Comparison of ENCODE assay signal across 8 mouse cellular contexts in genomic region chrX:73823747-73824146, GRCm38 (mm10). TPM values are rescaled to one million over a fixed set of nuclear protein-coding genes. Genes with fewer than 3 reads are reported as not detected.
DNase-seq lines count a peak whose midpoint lies in the region; ATAC-seq lines count a peak whose summit lies in the region.

No protein-coding gene starts in this region.

- WGBS in kidney, embryonic 15.5 days: 28% methylated on average over 17 of the region's 17 CpGs
- WGBS in forebrain, embryonic 11.5 days: 27% methylated on average over 17 of the region's 17 CpGs
- WGBS in liver, embryonic 13.5 days (ENCODE audit: insufficient replicate concordance): 23% methylated on average over 17 of the region's 17 CpGs

- no peak overlapping the region for H3K27ac ChIP-seq in kidney, embryonic 15.5 days
- H3K27ac ChIP-seq in brown adipose tissue, adult 24 weeks (replicated peaks; ENCODE audit: low read depth, low read length): no peak overlapping the region
- no peak overlapping the region for H3K27ac ChIP-seq in forebrain, embryonic 11.5 days (ENCODE audit: low read depth, low read length)
- H3K27ac ChIP-seq in liver, embryonic 13.5 days: no peak overlapping the region

- H3K4me2 ChIP-seq in kidney, embryonic 15.5 days: peak overlapping the region; percentile 80
- peak overlapping the region; percentile 67 for H3K4me2 ChIP-seq in forebrain, embryonic 11.5 days (ENCODE audit: low read depth, low read length, severe bottlenecking)
- peak overlapping the region; percentile 66 for H3K4me2 ChIP-seq in liver, embryonic 13.5 days

- ATAC-seq in kidney, embryonic 15.5 days (replicated peaks; ENCODE audit: low FRiP score): peak; percentile 57
- peak; percentile 60 for ATAC-seq in forebrain, embryonic 11.5 days (replicated peaks; ENCODE audit: low FRiP score)
- ATAC-seq in liver, embryonic 13.5 days (ENCODE audit: low read depth): no peak

- H3K27me3 ChIP-seq in kidney, embryonic 15.5 days: peaks cover 33% of the 10 kb centered on the region
- H3K27me3 ChIP-seq in forebrain, embryonic 11.5 days (ENCODE audit: control insufficient read depth, insufficient read depth, low read length): no peaks in the 10 kb centered on the region
- peaks cover 42% of the 10 kb centered on the region for H3K27me3 ChIP-seq in liver, embryonic 13.5 days

- H3K36me3 ChIP-seq in kidney, embryonic 15.5 days: no peaks in the 10 kb centered on the region
- no peaks in the 10 kb centered on the region for H3K36me3 ChIP-seq in forebrain, embryonic 11.5 days (ENCODE audit: control insufficient read depth, insufficient read depth, low read length)
- H3K36me3 ChIP-seq in liver, embryonic 13.5 days: no peaks in the 10 kb centered on the region

- peaks cover 7% of the 10 kb centered on the region; the same call in 1 of the 2 replicates for H3K4me1 ChIP-seq in kidney, embryonic 15.5 days
- no peaks in the 10 kb centered on the region; the same call in 1 of the 2 replicates for H3K4me1 ChIP-seq in brown adipose tissue, adult 24 weeks (ENCODE audit: control insufficient read depth, insufficient read depth, insufficient read length, low read length)
- no peaks in the 10 kb centered on the region for H3K4me1 ChIP-seq in forebrain, embryonic 11.5 days (replicated peaks; ENCODE audit: control insufficient read depth, insufficient read depth, low read length)
- peaks cover 7% of the 10 kb centered on the region for H3K4me1 ChIP-seq in liver, embryonic 13.5 days (replicated peaks)

- H3K4me3 ChIP-seq in kidney, embryonic 15.5 days (replicated peaks): peak overlapping the region; percentile 64
- H3K4me3 ChIP-seq in brown adipose tissue, adult 24 weeks (ENCODE audit: insufficient read depth, low read depth, low read length): peak overlapping the region; percentile 75
- peak overlapping the region; percentile 54 for H3K4me3 ChIP-seq in forebrain, embryonic 11.5 days (ENCODE audit: low read depth, low read length)
- peak overlapping the region; percentile 51; the same call in 1 of the 2 replicates for H3K4me3 ChIP-seq in liver, embryonic 13.5 days (replicated peaks)

- no peaks in the 10 kb centered on the region for H3K9me3 ChIP-seq in kidney, embryonic 15.5 days (replicated peaks)
- H3K9me3 ChIP-seq in forebrain, embryonic 11.5 days (ENCODE audit: control insufficient read depth, low read length): no peaks in the 10 kb centered on the region
- no peaks in the 10 kb centered on the region for H3K9me3 ChIP-seq in liver, embryonic 13.5 days (replicated peaks)

- no peak for DNase-seq in kidney, adult 18-20 months
- peak; percentile 53 for DNase-seq in forebrain, embryonic 11.5 days (ENCODE audit: low spot score)
- no peak for DNase-seq in liver, embryonic 13.5 days
- no peak for DNase-seq in adrenal gland, adult 18-20 months (ENCODE audit: low spot score in 2 of 2)
- DNase-seq in spleen, postnatal 10 days (ENCODE audit: low spot score in 2 of 2): no peak
- DNase-seq in urinary bladder, postnatal 10 days (ENCODE audit: low spot score): no peak

- peak overlapping the region; percentile 65; the same call in 1 of the 2 replicates for H3K9ac ChIP-seq in kidney, embryonic 15.5 days
- H3K9ac ChIP-seq in forebrain, embryonic 11.5 days (ENCODE audit: low read length): peak overlapping the region; percentile 70
- H3K9ac ChIP-seq in liver, embryonic 13.5 days: no peak overlapping the region

RNA-seq across cellular contexts. Expression of gene Pdzd4, which starts 1.0 kb away (rescaled TPM):
- 0.80 and 0.92 TPM in 2 replicates for polyA plus RNA-seq in kidney, embryonic 15.5 days (2015; fragmentation: Nextera tagmentation; extraction: Ambion mirVana)
- polyA plus RNA-seq in brown adipose tissue, adult 24 weeks (2012; ENCODE audit: insufficient read depth, insufficient read length, missing spikeins): 0.36 and 0.58 TPM in 2 replicates
- 1.3 and 1.9 TPM in 2 replicates for polyA plus RNA-seq in forebrain, embryonic 11.5 days (2014; fragmentation: Nextera tagmentation; extraction: Ambion mirVana)
- polyA plus RNA-seq in liver, embryonic 13.5 days (2015; fragmentation: Nextera tagmentation; extraction: Ambion mirVana): 0.06 and 0.07 TPM in 2 replicates
- total RNA-seq in adrenal gland, adult 18-20 months (2021): 1 to 10 TPM; 4.0 to 5.3 TPM

RNA-seq across cellular contexts. Expression of gene Ssr4, which starts 36.9 kb away (rescaled TPM):
- polyA plus RNA-seq in kidney, embryonic 15.5 days (2015; fragmentation: Nextera tagmentation; extraction: Ambion mirVana): 176 and 184 TPM in 2 replicates
- polyA plus RNA-seq in brown adipose tissue, adult 24 weeks (2012; ENCODE audit: insufficient read depth, insufficient read length, missing spikeins): 189 and 210 TPM in 2 replicates
- polyA plus RNA-seq in forebrain, embryonic 11.5 days (2014; fragmentation: Nextera tagmentation; extraction: Ambion mirVana): 109 and 120 TPM in 2 replicates
- polyA plus RNA-seq in liver, embryonic 13.5 days (2015; fragmentation: Nextera tagmentation; extraction: Ambion mirVana): 144 and 157 TPM in 2 replicates
- total RNA-seq in adrenal gland, adult 18-20 months (2021): 100 to 1,000 TPM; 138 to 158 TPM

RNA-seq across cellular contexts. Expression of gene Idh3g, which starts 37.0 kb away (rescaled TPM):
- 224 and 234 TPM in 2 replicates for polyA plus RNA-seq in kidney, embryonic 15.5 days (2015; fragmentation: Nextera tagmentation; extraction: Ambion mirVana)
- polyA plus RNA-seq in brown adipose tissue, adult 24 weeks (2012; ENCODE audit: insufficient read depth, insufficient read length, missing spikeins): 1,669 and 1,851 TPM in 2 replicates
- 170 and 190 TPM in 2 replicates for polyA plus RNA-seq in forebrain, embryonic 11.5 days (2014; fragmentation: Nextera tagmentation; extraction: Ambion mirVana)
- 130 and 131 TPM in 2 replicates for polyA plus RNA-seq in liver, embryonic 13.5 days (2015; fragmentation: Nextera tagmentation; extraction: Ambion mirVana)
- 100 to 1,000 TPM; 495 to 693 TPM for total RNA-seq in adrenal gland, adult 18-20 months (2021)

RNA-seq across cellular contexts. Expression of gene Srpk3, which starts 49.5 kb away (rescaled TPM):
- 5.2 and 8.1 TPM in 2 replicates for polyA plus RNA-seq in kidney, embryonic 15.5 days (2015; fragmentation: Nextera tagmentation; extraction: Ambion mirVana)
- 0.71 TPM in 1 of 2 replicates, not detected in the other for polyA plus RNA-seq in brown adipose tissue, adult 24 weeks (2012; ENCODE audit: insufficient read depth, insufficient read length, missing spikeins)
- 1.1 and 1.8 TPM in 2 replicates for polyA plus RNA-seq in forebrain, embryonic 11.5 days (2014; fragmentation: Nextera tagmentation; extraction: Ambion mirVana)
- 0.71 and 0.83 TPM in 2 replicates for polyA plus RNA-seq in liver, embryonic 13.5 days (2015; fragmentation: Nextera tagmentation; extraction: Ambion mirVana)
- total RNA-seq in adrenal gland, adult 18-20 months (2021): under 1 TPM in 1 of 2 experiments, not detected in 1; 0.74 TPM
